Mouse (Mus musculus): ENCODE results near the gene Zmynd11.

Gene Zmynd11

GRCm38 (mm10) chr13:9712971-9713370 is 52.2 kb downstream of the Zmynd11 start:
- no peak for DNase-seq

GRCm38 (mm10) chr13:9712409-9712808 is 52.7 kb downstream of the Zmynd11 start:
- no peak for DNase-seq

GRCm38 (mm10) chr13:9708433-9709240 is 56.5 kb downstream of the Zmynd11 start:
- no peak for DNase-seq

- DNase-seq = no peak
Observed at GRCm38 (mm10) chr13:9706720-9707119, 58.4 kb downstream of the Zmynd11 start.

DNA sequence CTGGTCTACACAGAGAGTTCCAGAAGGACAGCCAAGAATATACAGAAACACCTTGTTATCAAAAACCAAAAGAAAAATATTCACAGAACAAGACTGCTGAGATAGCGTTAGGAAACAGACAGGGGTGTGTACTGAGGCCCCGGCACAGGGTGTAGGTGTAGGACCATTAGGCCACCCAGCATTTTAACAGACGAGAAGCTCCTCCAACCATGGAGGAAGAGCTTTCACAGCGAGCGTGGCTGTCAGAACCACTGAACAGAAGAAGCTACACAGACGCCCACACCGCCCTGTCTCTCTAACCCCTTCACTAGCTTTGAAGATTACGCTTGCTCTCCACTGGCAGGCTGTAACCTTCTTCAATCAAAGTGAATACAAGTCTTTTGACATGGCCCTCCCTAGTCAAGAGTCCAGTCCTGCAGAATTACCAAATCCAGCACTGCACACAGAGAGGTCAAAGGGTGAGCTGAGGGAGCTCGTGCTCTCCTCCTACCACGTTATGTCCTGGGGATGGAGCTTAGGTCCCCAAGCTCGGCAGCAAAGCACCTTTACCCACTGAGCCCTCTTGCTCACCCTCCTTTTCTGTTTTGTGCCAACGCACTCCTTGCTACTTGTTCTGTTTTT is 62.4 kb downstream of the Zmynd11 start:
- DNase-seq = no peak

- DNase-seq = no peak
Observed at GRCm38 (mm10) chr13:9697340-9697739, 67.8 kb downstream of the Zmynd11 start.

DNA sequence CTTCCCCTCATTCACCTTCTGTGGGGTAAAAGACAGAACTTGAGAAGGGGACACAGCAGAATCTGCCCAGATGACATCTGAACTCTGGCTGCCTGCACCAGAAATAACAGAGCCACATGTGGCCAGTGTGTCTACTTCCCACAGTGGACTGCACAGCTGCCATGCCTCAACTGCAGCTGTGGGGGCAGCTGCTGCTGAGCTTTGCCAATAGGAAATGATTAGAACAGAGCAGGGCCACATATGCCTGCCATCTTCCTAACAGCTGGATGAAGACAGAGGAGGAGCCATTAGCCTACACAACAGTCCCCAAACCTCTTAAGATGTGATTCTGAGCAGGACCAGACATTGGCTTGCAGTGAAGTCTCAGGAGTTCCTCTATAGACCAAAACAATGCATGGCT is 69.3 kb downstream of the Zmynd11 start:
- DNase-seq = no peak

DNA sequence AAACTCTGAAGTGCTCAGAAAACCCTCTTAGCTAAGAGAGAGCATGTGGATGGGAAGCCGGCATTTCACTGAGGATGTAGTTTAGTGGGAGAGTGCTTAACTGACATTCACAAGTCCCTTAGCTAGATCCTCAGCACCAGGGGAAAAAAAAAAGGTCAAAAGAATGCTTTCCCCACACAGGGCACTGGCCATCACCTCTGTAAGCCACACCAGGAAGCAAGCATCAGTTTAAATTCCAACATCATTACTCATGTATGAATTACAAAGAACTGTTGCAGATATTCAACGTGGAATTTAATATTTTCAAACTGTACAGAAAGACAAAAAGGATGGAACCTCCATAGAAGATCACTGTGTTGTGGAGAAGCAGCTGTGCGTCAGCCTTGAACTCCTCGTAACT is 69.7 kb downstream of the Zmynd11 start:
- DNase-seq = no peak

DNA sequence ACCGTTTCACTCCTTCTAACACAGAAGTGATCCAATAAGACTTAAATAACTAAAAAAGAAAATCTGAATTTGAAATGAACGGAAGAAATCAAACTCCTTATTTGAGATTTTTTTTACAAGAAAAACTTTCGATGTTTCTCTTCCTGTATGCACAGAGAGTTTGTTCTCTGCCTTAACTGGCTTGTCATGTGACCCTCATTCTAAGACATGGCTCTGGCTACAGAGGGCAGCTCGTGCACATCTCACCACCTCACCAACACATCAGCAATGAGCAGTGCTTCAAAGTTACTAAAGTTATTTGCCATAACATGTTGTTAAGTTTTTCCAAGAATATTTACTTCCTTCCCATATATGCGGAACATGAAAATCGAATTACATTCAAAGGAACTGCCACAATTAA is 70.5 kb downstream of the Zmynd11 start:
- no peak for DNase-seq

GRCm38 (mm10) chr13:9692876-9693275 is 72.3 kb downstream of the Zmynd11 start:
- DNase-seq = no peak

DNA sequence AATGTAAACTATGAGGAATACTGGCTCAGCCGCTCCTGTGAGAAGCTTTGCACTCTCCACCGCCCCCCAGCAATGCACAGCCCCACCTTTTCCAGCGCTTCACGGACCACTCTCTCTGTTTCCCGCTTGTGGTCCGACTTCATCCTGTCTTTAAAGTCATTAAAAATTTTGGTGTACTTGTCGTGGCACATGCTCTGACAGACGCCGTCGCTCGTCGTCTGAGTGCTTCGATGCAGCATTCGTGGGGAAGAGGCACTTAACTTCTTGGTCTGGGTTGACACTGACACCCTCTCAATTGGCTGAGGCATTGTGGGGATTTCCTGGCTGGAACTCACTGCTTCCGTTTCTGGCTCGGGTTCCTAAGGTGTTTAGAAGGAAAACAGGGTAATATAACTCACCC is 75.8 kb downstream of the Zmynd11 start:
- no peak for DNase-seq

DNA sequence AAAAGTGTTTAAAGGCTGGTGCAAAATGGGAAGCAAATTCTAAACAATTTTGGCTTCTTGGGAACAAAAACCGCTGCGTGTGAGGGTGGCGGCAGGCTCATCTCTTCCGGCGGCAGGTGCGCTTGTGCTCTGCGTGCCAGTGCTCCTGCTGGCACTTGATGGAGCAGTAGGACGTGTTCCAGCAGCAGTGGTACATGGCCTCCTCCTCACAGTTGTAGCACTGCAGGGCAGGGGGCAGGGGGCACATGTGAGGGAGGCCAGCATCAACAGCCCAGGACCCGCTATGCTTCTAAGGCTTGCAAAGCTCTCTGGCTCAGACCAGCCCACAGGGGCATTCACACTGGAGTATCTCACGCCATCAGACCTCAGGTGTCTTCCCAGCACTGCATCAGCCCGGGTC is 78.4 kb downstream of the Zmynd11 start:
- peak; percentile 56 for DNase-seq

DNA sequence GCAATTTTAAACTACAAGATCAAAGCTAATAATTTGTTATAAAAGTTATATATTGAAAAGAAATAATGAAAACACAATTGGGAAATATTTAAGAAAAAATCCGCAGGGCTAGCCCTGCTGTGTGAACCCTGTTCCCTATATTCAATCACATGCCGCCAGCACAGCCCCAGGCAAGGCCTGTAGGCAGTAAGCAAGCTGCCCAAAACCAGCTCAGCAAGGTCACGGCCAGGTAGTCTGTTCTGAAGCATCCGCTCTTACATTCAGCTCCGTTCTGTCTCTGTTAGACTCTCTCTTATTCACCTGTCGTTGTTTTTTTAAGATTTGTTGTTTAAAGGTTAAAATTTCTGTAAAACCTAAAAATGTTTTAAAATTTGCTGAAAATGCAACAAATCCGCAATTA is 78.9 kb downstream of the Zmynd11 start:
- peak; percentile 30 for DNase-seq

- peak; percentile 48 for DNase-seq
Observed at GRCm38 (mm10) chr13:9684153-9684923, 80.8 kb downstream of the Zmynd11 start.

DNA sequence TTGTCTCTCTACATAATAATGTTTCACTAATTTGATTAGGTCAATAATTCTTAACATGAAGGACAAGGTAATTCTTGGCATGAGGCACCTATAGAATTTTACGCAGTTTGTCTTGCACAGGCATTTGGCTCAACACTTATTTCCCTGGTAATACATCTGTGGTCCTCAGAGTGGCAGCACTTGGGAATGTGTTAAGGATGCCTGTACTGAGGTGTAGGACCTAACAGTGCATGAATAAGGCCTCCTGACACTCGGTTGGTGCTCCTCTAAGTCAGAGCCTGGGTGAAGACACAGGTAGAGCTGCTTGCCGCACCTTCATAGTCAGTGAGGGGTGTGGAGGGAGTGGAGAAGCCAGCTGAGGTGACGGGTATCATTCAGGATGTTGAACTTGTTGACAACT is 81.8 kb downstream of the Zmynd11 start:
- DNase-seq = no peak

- DNase-seq = no peak
Observed at GRCm38 (mm10) chr13:9681492-9681891, 83.6 kb downstream of the Zmynd11 start.

DNA sequence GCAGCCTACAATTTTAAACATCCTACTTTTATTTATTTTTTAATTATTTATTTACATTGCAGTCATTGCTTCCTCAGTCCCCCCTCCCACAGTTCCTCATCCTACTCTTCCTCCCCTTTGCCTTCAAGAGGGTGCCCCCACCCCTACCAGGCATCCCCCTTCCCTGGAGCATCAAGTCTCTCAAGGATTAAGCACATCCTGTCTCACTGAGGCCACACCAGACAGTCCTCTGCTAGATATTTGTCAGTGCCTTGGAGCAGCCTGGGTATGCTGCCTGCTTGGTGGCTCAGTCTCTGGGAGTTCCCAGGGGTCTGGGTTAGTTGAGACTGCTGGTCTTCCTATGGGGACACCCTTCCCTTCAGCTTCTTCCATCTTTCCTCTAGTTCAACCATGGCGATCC is 91.0 kb downstream of the Zmynd11 start:
- no peak for DNase-seq

DNA sequence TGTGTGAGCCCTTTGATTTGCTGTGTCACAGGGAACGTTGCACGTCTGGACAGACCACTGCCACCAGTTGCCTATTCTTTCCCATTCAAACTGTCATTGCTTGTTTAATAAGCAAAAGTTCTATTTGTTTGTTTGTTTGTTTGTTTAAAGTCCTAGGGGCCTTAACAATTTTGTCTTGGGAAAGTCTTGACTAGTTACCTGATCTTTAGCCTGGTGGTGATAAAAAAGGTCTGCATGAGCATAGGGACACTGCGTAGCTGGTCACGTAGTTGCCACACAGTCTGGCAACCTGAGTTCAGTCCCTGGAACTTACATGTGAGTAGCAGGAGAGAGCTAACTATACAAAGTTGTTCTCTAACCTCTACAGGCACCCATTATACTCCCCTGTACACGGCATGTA is 95.9 kb downstream of the Zmynd11 start:
- DNase-seq = no peak

- no peak for DNase-seq
Observed at GRCm38 (mm10) chr13:9667954-9668496, 97.1 kb downstream of the Zmynd11 start.

DNA sequence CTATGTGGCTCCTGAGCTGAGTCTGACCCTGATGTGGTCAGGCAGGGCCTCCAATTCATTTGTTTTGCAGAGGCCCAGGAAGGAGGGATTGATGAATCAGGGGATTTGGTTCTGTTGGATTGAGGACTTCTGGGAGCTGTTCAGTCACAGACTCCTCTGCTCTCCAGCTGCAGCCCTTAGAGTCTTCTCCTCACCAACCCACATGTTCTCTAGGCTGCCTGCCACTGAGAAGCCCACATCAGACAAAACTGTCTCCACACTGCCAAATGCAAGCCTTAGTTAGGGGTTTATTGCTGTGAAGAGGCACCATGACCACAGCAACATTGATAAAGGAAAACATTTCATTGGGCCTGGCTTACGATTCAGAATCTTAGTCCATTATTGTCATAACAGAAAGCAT is 101.5 kb downstream of the Zmynd11 start:
- DNase-seq = no peak

- no peak for DNase-seq
Observed at GRCm38 (mm10) chr13:9660711-9661110, 104.4 kb downstream of the Zmynd11 start.

DNA sequence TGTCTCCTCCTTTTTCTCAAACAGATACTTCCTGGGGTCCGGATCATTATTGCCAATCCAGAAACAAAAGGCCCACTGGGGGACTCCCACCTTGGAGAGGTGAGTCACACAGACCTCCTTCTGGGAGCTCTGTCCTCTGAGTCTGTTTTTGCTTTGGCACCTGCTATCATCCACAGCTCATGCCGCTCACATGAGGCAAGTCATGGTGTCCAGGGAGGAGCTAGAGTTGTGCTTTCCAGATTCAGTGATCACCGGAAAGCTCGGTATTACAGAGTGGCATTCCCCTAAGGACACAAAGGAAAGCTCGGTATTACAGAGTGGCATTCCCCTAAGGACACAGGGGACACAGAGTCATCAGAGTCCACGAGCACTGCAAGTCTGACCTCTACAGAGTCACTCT is 108.5 kb downstream of the Zmynd11 start:
- DNase-seq = no peak

- DNase-seq = no peak
Observed at GRCm38 (mm10) chr13:9653018-9653417, 112.1 kb downstream of the Zmynd11 start.

GRCm38 (mm10) chr13:9650580-9650979 is 114.5 kb downstream of the Zmynd11 start:
- no peak for DNase-seq

All from cerebellum, adult 8-10 months (tissue).